Mouse (Mus musculus) liver, adult (tissue): Measurements from ENCODE around the gene Selp.

ENCODE experiments used
- GATA4 ChIP-seq: IDR thresholded peaks from 2 replicates; pipeline ENCODE4 v1.6.1; 2014; ENCODE audit warnings: mild to moderate bottlenecking, low read length; ENCODE audit not compliant: insufficient replicate concordance

Selp gene

GRCm38 (mm10) chr1:164139464-164139863, 24.4 kb downstream of the Selp start:
- no peak for TF ChIP-seq GATA4

GRCm38 (mm10) chr1:164149083-164149482, 34.0 kb downstream of the Selp start:
- no peak for TF ChIP-seq GATA4

GRCm38 (mm10) chr1:164151387-164152088, 36.5 kb downstream of the Selp start, which contains the start of gene F5:
Gene F5, plus strand, starts transcription at chr1:164151838.
- no peak for TF ChIP-seq GATA4

GRCm38 (mm10) chr1:164152836-164153235, 37.8 kb downstream of the Selp start:
- no peak for TF ChIP-seq GATA4

GRCm38 (mm10) chr1:164154983-164155382, 39.9 kb downstream of the Selp start:
- TF ChIP-seq GATA4: no peak

GRCm38 (mm10) chr1:164158571-164158970, 43.5 kb downstream of the Selp start:
- no peak for TF ChIP-seq GATA4

GRCm38 (mm10) chr1:164159781-164160180, 44.7 kb downstream of the Selp start:
- no peak for TF ChIP-seq GATA4

GRCm38 (mm10) chr1:164162745-164163144, 47.7 kb downstream of the Selp start:
- TF ChIP-seq GATA4: no peak

- TF ChIP-seq GATA4: no peak
Measured at GRCm38 (mm10) chr1:164168818-164169217, 53.8 kb downstream of the Selp start.

- TF ChIP-seq GATA4: no peak
Measured at GRCm38 (mm10) chr1:164170434-164170833, 55.4 kb downstream of the Selp start.

- TF ChIP-seq GATA4: no peak
Measured at GRCm38 (mm10) chr1:164173145-164173544, 58.1 kb downstream of the Selp start.

- no peak for TF ChIP-seq GATA4
Measured at GRCm38 (mm10) chr1:164176856-164177255, 61.8 kb downstream of the Selp start.

- no peak for TF ChIP-seq GATA4
Measured at GRCm38 (mm10) chr1:164178429-164178828, 63.4 kb downstream of the Selp start.

- no peak for TF ChIP-seq GATA4
Measured at GRCm38 (mm10) chr1:164184142-164184870, 69.2 kb downstream of the Selp start.

GRCm38 (mm10) chr1:164184871-164185223, 69.8 kb downstream of the Selp start:
- TF ChIP-seq GATA4: no peak

- TF ChIP-seq GATA4: no peak
Measured at GRCm38 (mm10) chr1:164185316-164185715, 70.3 kb downstream of the Selp start.
